Mouse (Mus musculus) effector memory CD4-positive, alpha-beta T cell, adult 5 months (primary cell): ENCODE results near the gene Stard3nl. TPM values are rescaled to one million over a fixed set of nuclear protein-coding genes. Genes with fewer than 3 reads are reported as not detected.

ENCODE experiments used
- polyA plus RNA-seq: library from polyadenylated mRNA; unstranded; fragments of 100-300 nt; shearing (Covaris generic); gene quantifications from one replicate; pipeline ENCODE4 v1.2.1, GENCODE M21; 2017

The Stard3nl gene
- 31.3 TPM for polyA plus RNA-seq

DNA sequence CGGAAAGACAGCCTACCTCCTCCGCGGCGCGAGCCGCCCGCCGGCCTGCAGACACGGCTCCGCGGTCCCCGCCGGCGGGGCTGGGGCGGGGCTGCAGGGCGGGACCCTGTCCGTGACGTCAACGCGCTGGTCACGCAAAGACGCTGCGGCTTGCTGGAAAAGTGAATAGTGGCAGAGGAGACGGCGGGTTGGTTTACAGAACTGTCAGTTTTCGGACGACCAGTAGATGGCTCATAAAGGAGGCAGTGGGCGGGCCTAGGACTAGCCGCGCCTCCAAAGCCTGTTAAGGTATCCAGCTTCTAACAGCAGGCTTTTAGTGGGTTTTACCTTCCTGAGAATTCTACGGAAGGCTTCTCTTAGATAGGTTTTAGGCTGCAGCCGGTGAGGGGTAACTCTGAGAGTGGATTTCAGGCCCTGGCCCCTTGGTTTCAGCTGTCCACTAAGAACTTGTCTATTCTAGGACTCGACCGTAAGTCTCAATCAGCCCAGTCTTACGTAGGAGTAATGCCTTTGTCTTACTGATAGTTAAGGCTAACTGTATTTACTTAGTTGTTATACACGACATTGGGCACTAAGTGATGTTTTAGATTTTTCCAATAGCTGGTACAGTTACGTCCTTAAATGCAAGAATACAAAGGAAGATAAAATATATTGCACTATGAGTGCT is at the start of gene Stard3nl:
TSS of gene Stard3nl (minus strand) at position 108 of the 667 bp plus-strand sequence.

Other genes starting within 250 kb of the Stard3nl start
- not detected for gene Epdr1, start 224.1 kb upstream of the Stard3nl start, polyA plus RNA-seq
- gene Sfrp4, start 227.3 kb upstream of the Stard3nl start, polyA plus RNA-seq = not detected